Mouse (Mus musculus): ENCODE results near the gene Mmp25. TPM values are rescaled to one million over a fixed set of nuclear protein-coding genes. Genes with fewer than 3 reads are reported as not detected.

Gene Mmp25
- polyA plus RNA-seq, 1 experiment from 2014 or later: 1.1 TPM

DNA sequence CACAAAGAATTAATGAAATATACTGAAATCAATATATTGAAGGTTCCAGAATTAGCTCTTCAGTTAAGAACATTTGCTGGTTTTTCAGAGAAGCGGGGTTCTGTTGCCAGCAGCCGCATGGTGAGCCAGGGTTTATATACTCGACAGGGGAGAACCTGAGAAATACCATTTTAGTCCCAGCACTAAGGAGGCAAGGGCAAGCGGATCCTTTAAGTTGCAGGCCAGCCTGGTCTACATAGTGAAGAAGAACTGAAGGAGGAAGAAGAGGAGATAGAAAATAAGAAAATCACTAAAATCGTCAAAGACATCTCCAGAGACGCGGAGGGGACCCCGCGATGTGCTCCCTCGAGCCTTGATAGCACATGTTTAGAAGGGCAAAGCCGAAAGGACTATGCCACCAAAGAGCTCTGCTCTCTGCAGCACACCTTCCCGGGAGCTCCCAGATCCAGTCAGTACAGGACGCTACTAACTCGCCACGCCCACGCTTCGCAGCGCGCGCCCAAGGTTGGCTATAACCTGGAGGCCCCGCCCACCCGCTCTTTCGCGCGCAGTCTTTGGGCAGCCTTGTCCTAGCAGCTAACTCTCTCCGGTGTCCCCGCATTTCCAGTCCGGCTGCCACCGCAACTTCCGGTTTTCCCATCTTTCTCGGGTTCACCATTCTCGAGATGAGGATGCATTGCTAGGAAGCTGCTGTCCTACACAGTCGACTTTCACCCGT lies 52.7 kb downstream of the Mmp25 start:
- H3K27me3 ChIP-seq (ENCODE audit: insufficient read depth, low read length): no peaks in the 10 kb centered on the region
- no peaks in the 10 kb centered on the region for H3K36me3 ChIP-seq (ENCODE audit: insufficient read depth, low read length)
- ATAC-seq (ENCODE audit: low FRiP score, low TSS enrichment): peak; percentile 100
- 7% methylated on average over 34 of the region's 34 CpGs for WGBS
- H3K27ac ChIP-seq (ENCODE audit: low read length): peak overlapping the region; percentile 61
- H3K9me3 ChIP-seq (ENCODE audit: low read length): no peaks in the 10 kb centered on the region
- peak overlapping the region; percentile 71 for H3K9ac ChIP-seq (replicated peaks; ENCODE audit: low read length)
- H3K4me2 ChIP-seq (replicated peaks; ENCODE audit: low read depth, low read length): peak overlapping the region; percentile 59
- 0 out of 2 replicates have a peak, but pooled peaks cover 3% of the 10 kb centered on the region for H3K4me1 ChIP-seq (ENCODE audit: insufficient read depth, low read length)
- H3K4me3 ChIP-seq (ENCODE audit: low read length): peak overlapping the region; percentile 50

GRCm38 (mm10) chr17:23587253-23587652 lies 57.8 kb downstream of the Mmp25 start:
- H3K9ac ChIP-seq (replicated peaks; ENCODE audit: low read length): no peak overlapping the region
- H3K4me1 ChIP-seq (ENCODE audit: insufficient read depth, low read length): peaks cover 23% of the 10 kb centered on the region
- H3K4me3 ChIP-seq (ENCODE audit: low read length): no peak overlapping the region
- ATAC-seq (ENCODE audit: low FRiP score, low TSS enrichment): no peak
- H3K27me3 ChIP-seq (ENCODE audit: insufficient read depth, low read length): no peaks in the 10 kb centered on the region
- WGBS: 61% methylated on average over 2 of the region's 2 CpGs
- peaks cover 2% of the 10 kb centered on the region; the same call in 1 of the 2 replicates for H3K36me3 ChIP-seq (ENCODE audit: insufficient read depth, low read length)
- H3K9me3 ChIP-seq (ENCODE audit: low read length): no peaks in the 10 kb centered on the region
- no peak overlapping the region for H3K4me2 ChIP-seq (replicated peaks; ENCODE audit: low read depth, low read length)
- H3K27ac ChIP-seq (ENCODE audit: low read length): no peak overlapping the region

DNA sequence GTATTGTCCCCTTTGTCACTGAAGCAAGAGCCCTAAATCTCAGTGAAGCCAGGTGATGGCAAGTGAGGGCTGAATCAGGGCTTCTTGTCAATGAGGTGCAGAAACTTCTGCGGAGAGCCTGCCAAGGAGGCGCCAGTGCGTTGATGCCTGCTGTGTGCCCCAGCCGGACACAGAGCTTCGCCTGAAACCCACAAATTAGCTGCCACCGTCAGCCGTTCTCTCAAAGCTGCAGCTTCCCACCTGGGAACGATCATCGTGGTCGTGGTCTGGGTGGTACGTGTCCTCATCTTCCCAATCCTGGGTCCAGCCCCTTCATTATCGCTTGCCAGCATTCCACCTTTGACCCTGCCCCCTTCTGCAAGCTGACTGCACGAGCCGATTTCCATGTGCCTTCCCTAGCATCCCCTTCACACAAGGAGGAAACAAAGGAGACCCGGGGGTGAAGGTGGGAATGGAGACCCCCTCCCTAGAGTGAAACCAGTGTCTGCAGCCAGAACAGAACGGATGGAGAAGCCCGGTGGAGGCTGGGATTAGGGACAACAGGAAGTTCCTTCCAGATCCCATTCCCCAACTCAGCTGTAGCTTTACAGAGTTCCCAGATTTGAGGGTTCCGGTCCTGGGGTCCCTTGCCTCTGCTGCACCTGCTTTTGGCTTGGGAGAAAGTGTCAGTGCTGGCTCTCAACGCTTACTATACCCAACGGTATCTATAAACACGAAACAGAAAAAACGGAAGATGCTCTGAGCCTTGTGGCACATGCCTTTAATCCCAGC lies 59.2 kb downstream of the Mmp25 start:
- WGBS: 0% methylated on average over 22 of the region's 22 CpGs
- Histone ChIP-seq H3K9ac (replicated peaks; ENCODE audit: low read length) (peak overlapping the region; percentile 85), H3K9me3 (ENCODE audit: low read length) (no peaks in the 10 kb centered on the region), H3K4me1 (ENCODE audit: insufficient read depth, low read length) (peaks cover 21% of the 10 kb centered on the region), H3K27me3 (ENCODE audit: insufficient read depth, low read length) (no peaks in the 10 kb centered on the region), H3K36me3 (ENCODE audit: insufficient read depth, low read length) (peaks cover 3% of the 10 kb centered on the region; the same call in 1 of the 2 replicates), H3K4me2 (replicated peaks; ENCODE audit: low read depth, low read length) (peak overlapping the region; percentile 82), H3K4me3 (ENCODE audit: low read length) (peak overlapping the region; percentile 85), H3K27ac (ENCODE audit: low read length) (peak overlapping the region; percentile 48; the same call in 1 of the 2 replicates)
- ATAC-seq (ENCODE audit: low FRiP score, low TSS enrichment): peak; percentile 90

DNA sequence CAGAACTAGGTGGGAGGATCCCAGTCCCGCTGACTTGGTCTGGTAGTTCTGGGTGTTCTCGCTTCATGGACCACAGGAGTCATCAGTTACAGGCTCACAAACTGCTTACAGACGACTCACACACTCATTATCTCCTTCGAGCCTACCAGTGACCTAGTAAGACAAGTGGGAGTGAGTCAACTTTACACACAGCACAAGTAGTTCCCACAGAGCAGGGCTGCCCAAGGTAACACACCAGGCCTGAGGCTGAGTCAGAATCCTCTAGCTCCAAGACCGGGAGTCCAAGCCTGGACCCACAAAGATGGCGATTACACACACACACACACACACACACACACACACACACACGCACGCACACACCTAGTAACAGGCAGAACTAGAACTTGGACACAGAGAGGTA lies 60.3 kb downstream of the Mmp25 start:
- Histone ChIP-seq H3K4me3 (ENCODE audit: low read length) (peak overlapping the region; percentile 85), H3K36me3 (ENCODE audit: insufficient read depth, low read length) (peaks cover 13% of the 10 kb centered on the region), H3K4me2 (replicated peaks; ENCODE audit: low read depth, low read length) (peak overlapping the region; percentile 82), H3K27me3 (ENCODE audit: insufficient read depth, low read length) (no peaks in the 10 kb centered on the region), H3K9me3 (ENCODE audit: low read length) (no peaks in the 10 kb centered on the region), H3K27ac (ENCODE audit: low read length) (no peak overlapping the region), H3K4me1 (ENCODE audit: insufficient read depth, low read length) (peaks cover 21% of the 10 kb centered on the region), H3K9ac (replicated peaks; ENCODE audit: low read length) (0 out of 2 replicates have a peak overlapping the region, but pooled peaks have one; percentile 85)
- WGBS: 70% methylated on average over 8 of the region's 8 CpGs
- no peak for ATAC-seq (ENCODE audit: low FRiP score, low TSS enrichment)

Other genes starting within 250 kb of the Mmp25 start
- not detected in 2 replicates for gene Vmn2r117, start 165.6 kb downstream of the Mmp25 start, polyA plus RNA-seq (2015; fragmentation: Nextera tagmentation; extraction: Ambion mirVana)
- 24.1 and 26.5 TPM in 2 replicates for gene Zfp213, start 81.0 kb downstream of the Mmp25 start, polyA plus RNA-seq (2015; fragmentation: Nextera tagmentation; extraction: Ambion mirVana)
- gene Zfp13, start 45.8 kb downstream of the Mmp25 start, polyA plus RNA-seq (2015; fragmentation: Nextera tagmentation; extraction: Ambion mirVana): 19.1 and 19.3 TPM in 2 replicates
- 0.26 TPM in 1 of 2 replicates, not detected in the other for gene Zscan10, start 44.4 kb downstream of the Mmp25 start, polyA plus RNA-seq (2015; fragmentation: Nextera tagmentation; extraction: Ambion mirVana)
- gene Bicdl2, start 15.2 kb upstream of the Mmp25 start, polyA plus RNA-seq (2015; fragmentation: Nextera tagmentation; extraction: Ambion mirVana): 1.7 and 2.0 TPM in 2 replicates
- gene Hcfc1r1, start 28.3 kb upstream of the Mmp25 start, polyA plus RNA-seq (2015; fragmentation: Nextera tagmentation; extraction: Ambion mirVana): 73.4 and 83.7 TPM in 2 replicates
- gene Thoc6, start 28.6 kb upstream of the Mmp25 start, polyA plus RNA-seq (2015; fragmentation: Nextera tagmentation; extraction: Ambion mirVana): 59.8 and 65.5 TPM in 2 replicates
- 28.9 and 31.2 TPM in 2 replicates for gene Tnfrsf12a, start 32.2 kb upstream of the Mmp25 start, polyA plus RNA-seq (2015; fragmentation: Nextera tagmentation; extraction: Ambion mirVana)
- 242 and 253 TPM in 2 replicates for gene Cldn6, start 34.0 kb upstream of the Mmp25 start, polyA plus RNA-seq (2015; fragmentation: Nextera tagmentation; extraction: Ambion mirVana)
- 60.0 and 63.5 TPM in 2 replicates for gene Cldn9, start 38.7 kb upstream of the Mmp25 start, polyA plus RNA-seq (2015; fragmentation: Nextera tagmentation; extraction: Ambion mirVana)
- 0.15 and 0.61 TPM in 2 replicates for gene 1520401A03Rik, start 77.5 kb upstream of the Mmp25 start, polyA plus RNA-seq (2015; fragmentation: Nextera tagmentation; extraction: Ambion mirVana)
- gene Pkmyt1, start 81.1 kb upstream of the Mmp25 start, polyA plus RNA-seq (2015; fragmentation: Nextera tagmentation; extraction: Ambion mirVana): 53.0 and 56.2 TPM in 2 replicates
- gene Paqr4, start 95.6 kb upstream of the Mmp25 start, polyA plus RNA-seq (2015; fragmentation: Nextera tagmentation; extraction: Ambion mirVana): 22.9 and 25.4 TPM in 2 replicates
- 0.81 and 1.3 TPM in 2 replicates for gene Kremen2, start 100.6 kb upstream of the Mmp25 start, polyA plus RNA-seq (2015; fragmentation: Nextera tagmentation; extraction: Ambion mirVana)
- gene Flywch1, start 126.3 kb upstream of the Mmp25 start, polyA plus RNA-seq (2015; fragmentation: Nextera tagmentation; extraction: Ambion mirVana): 101 and 104 TPM in 2 replicates
- 31.7 and 35.0 TPM in 2 replicates for gene Flywch2, start 140.8 kb upstream of the Mmp25 start, polyA plus RNA-seq (2015; fragmentation: Nextera tagmentation; extraction: Ambion mirVana)
- 411 and 514 TPM in 2 replicates for gene Srrm2, start 145.3 kb upstream of the Mmp25 start, polyA plus RNA-seq (2015; fragmentation: Nextera tagmentation; extraction: Ambion mirVana)
- 954 and 966 TPM in 2 replicates for gene Elob, start 183.9 kb upstream of the Mmp25 start, polyA plus RNA-seq (2015; fragmentation: Nextera tagmentation; extraction: Ambion mirVana)
- not detected in 2 replicates for gene Prss33, start 190.8 kb upstream of the Mmp25 start, polyA plus RNA-seq (2015; fragmentation: Nextera tagmentation; extraction: Ambion mirVana)
- not detected in 2 replicates for gene Prss32, start 198.6 kb upstream of the Mmp25 start, polyA plus RNA-seq (2015; fragmentation: Nextera tagmentation; extraction: Ambion mirVana)
- gene Prss41, start 198.9 kb upstream of the Mmp25 start, polyA plus RNA-seq (2015; fragmentation: Nextera tagmentation; extraction: Ambion mirVana): 3.5 and 4.1 TPM in 2 replicates
- not detected in 2 replicates for gene Prss21, start 222.8 kb upstream of the Mmp25 start, polyA plus RNA-seq (2015; fragmentation: Nextera tagmentation; extraction: Ambion mirVana)
- not detected in 2 replicates for gene Dcpp1, start 235.6 kb upstream of the Mmp25 start, polyA plus RNA-seq (2015; fragmentation: Nextera tagmentation; extraction: Ambion mirVana)
- gene Dcpp2, start 235.6 kb upstream of the Mmp25 start, polyA plus RNA-seq (2015; fragmentation: Nextera tagmentation; extraction: Ambion mirVana): not detected in 2 replicates